Mouse (Mus musculus) intestine, embryonic 14.5 days (tissue): ENCODE data around the gene Mxra7. TPM values are rescaled to one million over a fixed set of nuclear protein-coding genes. Genes with fewer than 3 reads are reported as not detected.

ENCODE experiments used
- ATAC-seq: fragments of 200-750 bp; cut with Nextera tagmentation; replicated peaks from 2 replicates; pipeline ENCODE4 v1.8.0; 2017; ENCODE audit warnings: low read depth, moderate number of reproducible peaks, moderate TSS enrichment, moderate library complexity; ENCODE audit not compliant: low FRiP score, low TSS enrichment
- DNase-seq: peaks from one replicate; pipeline ENCODE4 v3.0.0-alpha.2; 2018; ENCODE audit warnings: low spot score
- H3K27ac ChIP-seq: fragments of 300-500 bp; sonication (generic); 2 replicates; pipeline ENCODE4 v1.5.1; 2014; ENCODE audit warnings: low read depth, mild to moderate bottlenecking, control low read depth
- H3K27me3 ChIP-seq: fragments of 300-500 bp; sonication (generic); replicated peaks from 2 replicates; pipeline ENCODE4 v1.6.1; 2014; ENCODE audit warnings: low read length, control low read depth; ENCODE audit not compliant: control insufficient read depth, insufficient read depth
- H3K36me3 ChIP-seq: fragments of 300-500 bp; sonication (generic); 2 replicates; pipeline ENCODE4 v1.6.1; 2014; ENCODE audit warnings: low read length, control low read depth; ENCODE audit not compliant: control insufficient read depth, insufficient read depth
- H3K4me1 ChIP-seq: fragments of 300-500 bp; sonication (generic); replicated peaks from 2 replicates; pipeline ENCODE4 v1.6.1; 2014; ENCODE audit warnings: low read length, control low read depth, mixed read lengths; ENCODE audit not compliant: control insufficient read depth, insufficient read depth
- H3K4me2 ChIP-seq: fragments of 300-500 bp; sonication (generic); 2 replicates; pipeline ENCODE4 v1.6.1; 2014; ENCODE audit warnings: low read length
- H3K4me3 ChIP-seq: fragments of 300-500 bp; sonication (generic); 2 replicates; pipeline ENCODE4 v1.5.1; 2014; ENCODE audit warnings: low read depth, low read length, control low read depth, mixed read lengths
- H3K9ac ChIP-seq: fragments of 300-500 bp; sonication (generic); 2 replicates; pipeline ENCODE4 v1.6.1; 2014; ENCODE audit warnings: mild to moderate bottlenecking, low read length
- H3K9me3 ChIP-seq: fragments of 300-500 bp; sonication (generic); 2 replicates; pipeline ENCODE4 v1.6.1; 2016; ENCODE audit warnings: low read length, control low read depth; ENCODE audit not compliant: control insufficient read depth
- WGBS: fragments of 180-500 bp; shearing (Covaris S2); extraction: QIAGEN DNeasy Blood & Tissue Kit; methylation state at CpG from one replicate; pipeline ENCODE4 v1.1.7; 2014; 5-methylcytosine and 5-hydroxymethylcytosine counted together
- polyA plus RNA-seq: library from polyadenylated mRNA; unstranded; fragments of >200 nt; fragmentation: Nextera tagmentation; extraction: Ambion mirVana; gene quantifications from 2 replicates; pipeline ENCODE4 v1.2.1, GENCODE M21; 2014

Gene Mxra7
- polyA plus RNA-seq, 1 experiment from 2014 or later, result 22.6 TPM

DNA sequence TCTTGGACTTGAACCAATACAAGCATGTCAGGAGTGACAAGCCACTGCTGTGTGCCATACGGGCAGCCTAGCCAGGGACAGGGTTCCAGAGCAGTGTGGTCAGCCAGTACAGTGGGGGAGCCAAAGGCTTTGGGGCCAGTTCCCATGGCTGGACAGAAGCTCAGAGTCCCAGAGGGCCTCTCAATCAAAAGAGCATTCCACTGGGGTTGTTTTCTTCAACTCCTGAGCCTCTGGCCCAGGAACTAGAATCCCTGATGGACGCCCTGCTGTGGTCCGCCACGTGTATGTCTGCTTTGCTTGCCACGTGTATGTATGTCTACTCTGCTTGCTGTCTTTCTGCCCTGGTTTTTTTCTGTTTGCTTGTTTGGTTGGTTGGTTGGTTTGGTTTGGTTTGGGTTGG is 26.7 kb downstream of the Mxra7 start:
- DNase-seq (no peak), ATAC-seq (no peak)
- Histone ChIP-seq H3K4me1 (no peaks in the 10 kb centered on the region), H3K36me3 (no peaks in the 10 kb centered on the region), H3K9ac (no peak overlapping the region), H3K27ac (no peak overlapping the region), H3K4me2 (no peak overlapping the region), H3K4me3 (no peak overlapping the region), H3K27me3 (no peaks in the 10 kb centered on the region), H3K9me3 (no peaks in the 10 kb centered on the region)
- WGBS, result 65% methylated on average over 5 of the region's 5 CpGs

DNA sequence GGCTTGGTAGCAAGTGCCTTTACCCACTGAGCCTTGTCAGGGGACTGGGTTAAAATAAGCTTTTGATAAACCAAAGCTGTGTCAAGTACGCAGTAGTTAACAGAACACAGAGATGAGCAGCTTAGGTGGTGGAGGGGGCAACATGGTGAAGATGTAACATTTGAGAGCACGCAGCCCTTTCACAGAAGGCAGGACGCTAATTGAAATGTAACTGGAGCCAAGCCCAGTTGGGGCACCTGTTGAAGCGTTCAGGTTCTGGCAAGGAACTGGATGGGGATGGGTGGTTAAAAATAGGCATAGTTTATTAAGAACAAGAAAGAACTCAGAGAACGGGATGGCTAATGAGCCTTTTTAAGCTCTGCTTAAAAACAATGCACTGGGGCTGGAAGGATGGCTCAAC is 28.5 kb downstream of the Mxra7 start:
- no peaks in the 10 kb centered on the region for H3K4me1 ChIP-seq
- ATAC-seq (no peak), DNase-seq (no peak)
- H3K9me3 ChIP-seq, result no peaks in the 10 kb centered on the region
- no peaks in the 10 kb centered on the region for H3K27me3 ChIP-seq
- no peak overlapping the region for H3K4me3 ChIP-seq
- no peak overlapping the region for H3K4me2 ChIP-seq
- no peak overlapping the region for H3K27ac ChIP-seq
- no peaks in the 10 kb centered on the region for H3K36me3 ChIP-seq
- no peak overlapping the region for H3K9ac ChIP-seq
- WGBS, result 85% methylated on average over 5 of the region's 5 CpGs

- no peak overlapping the region for H3K9ac ChIP-seq
- WGBS, result 85% methylated on average over 10 of the region's 10 CpGs
- H3K36me3 ChIP-seq, result no peaks in the 10 kb centered on the region
- H3K9me3 ChIP-seq, result no peaks in the 10 kb centered on the region
- DNase-seq (no peak), ATAC-seq (no peak)
- no peaks in the 10 kb centered on the region for H3K27me3 ChIP-seq
- no peak overlapping the region for H3K27ac ChIP-seq
- H3K4me2 ChIP-seq, result no peak overlapping the region
- H3K4me3 ChIP-seq, result no peak overlapping the region
- 0 out of 2 replicates have a peak, but pooled peaks cover 8% of the 10 kb centered on the region for H3K4me1 ChIP-seq
Measured at GRCm38 (mm10) chr11:116784221-116784620, 43.6 kb downstream of the Mxra7 start.

GRCm38 (mm10) chr11:116782737-116783145 is 45.1 kb downstream of the Mxra7 start:
- Histone ChIP-seq H3K4me3 (no peak overlapping the region), H3K27ac (no peak overlapping the region), H3K9ac (no peak overlapping the region), H3K9me3 (no peaks in the 10 kb centered on the region), H3K4me1 (0 out of 2 replicates have a peak, but pooled peaks cover 8% of the 10 kb centered on the region), H3K27me3 (no peaks in the 10 kb centered on the region), H3K4me2 (no peak overlapping the region), H3K36me3 (no peaks in the 10 kb centered on the region)
- WGBS, result 41% methylated on average over 9 of the region's 9 CpGs
- ATAC-seq (no peak), DNase-seq (no peak)

DNA sequence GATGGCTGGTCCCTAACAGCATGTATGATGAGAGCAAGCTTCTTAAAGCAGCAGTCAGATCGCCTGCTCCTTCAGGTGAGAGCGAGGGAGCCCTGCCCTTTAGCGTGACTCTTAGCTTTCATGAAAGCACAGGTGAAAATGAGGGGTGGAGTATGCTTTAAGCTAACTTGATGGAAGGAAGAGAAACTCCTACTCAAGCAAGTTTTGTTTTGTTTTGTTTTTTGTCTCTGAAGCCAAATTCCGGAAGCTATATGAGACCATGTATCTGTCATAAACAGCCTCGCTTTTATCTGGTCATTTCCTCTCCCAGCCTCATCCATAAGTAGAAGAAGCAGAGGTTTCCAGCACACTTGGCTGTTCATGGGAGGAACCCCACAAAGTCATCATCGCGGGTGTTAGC is 52.4 kb downstream of the Mxra7 start, which contains the start of gene St6galnac1:
St6galnac1 (minus strand) TSS at position 101 of the 400 bp plus-strand sequence.
- Histone ChIP-seq H3K4me3 (no peak within 1 kb of the TSS), H3K27me3 (no peaks in the 10 kb centered on the region), H3K4me1 (no peaks in the 10 kb centered on the region), H3K9ac (no peak within 1 kb of the TSS), H3K36me3 (no peaks in the 10 kb centered on the region), H3K9me3 (no peaks in the 10 kb centered on the region), H3K4me2 (no peak within 1 kb of the TSS), H3K27ac (no peak within 1 kb of the TSS)
- ATAC-seq (no peak), DNase-seq (no peak)
- WGBS, result 80% methylated on average over 7 of the region's 7 CpGs

DNA sequence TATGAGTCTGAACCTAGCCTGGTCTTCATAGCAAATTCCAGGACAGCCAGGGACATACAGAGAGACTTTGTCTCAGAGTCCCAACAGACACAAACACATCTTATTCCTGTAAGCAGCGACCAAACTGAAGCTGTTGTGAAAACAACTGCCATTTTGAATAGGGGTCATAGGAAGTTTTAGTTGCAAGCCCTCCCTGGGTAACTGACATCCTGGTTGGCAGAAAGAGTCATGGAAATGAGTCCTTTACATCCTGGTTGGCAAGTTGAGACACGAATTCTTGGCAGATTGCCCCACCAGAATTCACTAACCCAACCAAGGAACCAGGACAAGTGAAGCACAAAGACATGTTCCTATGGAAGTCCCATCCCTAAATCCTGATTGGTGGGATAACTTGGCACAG is 54.6 kb downstream of the Mxra7 start:
- Histone ChIP-seq H3K9ac (no peak overlapping the region), H3K4me3 (no peak overlapping the region), H3K36me3 (no peaks in the 10 kb centered on the region), H3K4me1 (no peaks in the 10 kb centered on the region), H3K4me2 (no peak overlapping the region), H3K27ac (no peak overlapping the region), H3K9me3 (no peaks in the 10 kb centered on the region), H3K27me3 (no peaks in the 10 kb centered on the region)
- DNase-seq (no peak), ATAC-seq (no peak)
- WGBS, result 69% methylated on average over 2 of the region's 2 CpGs

DNA sequence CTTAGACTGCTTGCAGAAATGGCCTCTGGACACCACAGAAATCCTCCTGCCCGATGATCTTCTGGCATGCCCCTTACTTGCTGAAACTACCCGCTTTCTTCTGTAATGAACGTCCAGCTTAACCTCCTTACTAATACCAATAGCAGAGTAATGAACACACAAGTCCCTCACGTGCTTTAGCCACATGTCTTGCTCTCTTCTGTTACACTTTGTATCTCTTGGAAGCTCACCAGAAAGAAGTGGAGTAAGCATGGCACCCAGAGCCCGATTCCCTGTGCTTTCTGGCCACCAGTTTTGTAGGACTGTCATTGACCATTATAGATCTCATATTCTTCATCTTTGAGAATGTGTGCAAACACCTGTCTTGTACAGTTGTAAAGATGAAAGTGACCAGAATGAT is 58.0 kb downstream of the Mxra7 start:
- ATAC-seq (no peak), DNase-seq (no peak)
- Histone ChIP-seq H3K27me3 (no peaks in the 10 kb centered on the region), H3K27ac (no peak overlapping the region), H3K9ac (no peak overlapping the region), H3K9me3 (no peaks in the 10 kb centered on the region), H3K4me1 (no peaks in the 10 kb centered on the region), H3K4me3 (no peak overlapping the region), H3K4me2 (no peak overlapping the region), H3K36me3 (no peaks in the 10 kb centered on the region)
- 84% methylated on average over 5 of the region's 5 CpGs for WGBS

DNA sequence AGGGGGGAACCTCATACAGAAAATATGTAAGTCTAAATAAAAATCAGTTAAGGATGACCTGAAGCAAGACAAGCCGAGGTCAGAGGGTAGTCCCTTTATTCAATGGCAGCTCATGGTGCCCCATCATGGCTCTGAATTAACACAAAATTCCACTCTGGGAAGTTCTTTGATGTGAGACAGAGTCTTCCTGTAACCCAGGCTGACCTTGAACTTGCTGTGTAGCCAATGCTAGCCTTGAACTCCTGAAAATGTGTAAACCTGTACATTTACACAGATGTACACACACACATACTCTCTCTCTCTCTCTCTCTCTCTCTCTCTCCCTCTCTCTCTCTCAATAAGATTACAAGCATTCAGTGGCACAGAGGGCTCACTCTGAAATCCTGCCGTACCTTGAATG is 62.9 kb downstream of the Mxra7 start:
- no peak overlapping the region for H3K4me3 ChIP-seq
- no peak overlapping the region for H3K27ac ChIP-seq
- H3K36me3 ChIP-seq, result no peaks in the 10 kb centered on the region
- DNase-seq, result no peak
- ATAC-seq, result no peak
- no peaks in the 10 kb centered on the region for H3K27me3 ChIP-seq
- H3K4me1 ChIP-seq, result no peaks in the 10 kb centered on the region
- H3K4me2 ChIP-seq, result no peak overlapping the region
- H3K9me3 ChIP-seq, result no peaks in the 10 kb centered on the region
- H3K9ac ChIP-seq, result no peak overlapping the region
- 96% methylated on average over 2 of the region's 2 CpGs for WGBS

DNA sequence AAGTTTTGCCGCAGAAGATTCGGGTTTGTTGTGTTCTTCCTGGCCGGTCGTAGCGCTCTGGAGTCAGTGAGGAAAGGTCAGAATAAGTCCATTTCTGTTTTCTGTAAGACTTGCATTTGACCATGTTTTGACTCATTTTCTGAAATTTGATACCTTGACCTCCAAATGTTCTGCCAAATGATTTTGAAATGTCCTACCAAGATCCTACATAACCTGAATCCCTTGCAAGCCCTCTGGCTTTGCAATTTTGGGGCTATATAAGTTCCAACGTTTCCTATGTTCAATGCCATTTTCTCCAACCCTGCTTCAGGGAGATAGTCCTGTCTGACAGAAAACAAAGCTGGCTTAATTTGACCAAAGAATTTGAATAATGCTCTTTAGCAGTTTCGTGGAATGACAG is 63.5 kb downstream of the Mxra7 start:
- Histone ChIP-seq H3K9ac (no peak overlapping the region), H3K4me2 (no peak overlapping the region), H3K4me1 (no peaks in the 10 kb centered on the region), H3K4me3 (no peak overlapping the region), H3K27ac (no peak overlapping the region), H3K9me3 (no peaks in the 10 kb centered on the region), H3K27me3 (no peaks in the 10 kb centered on the region), H3K36me3 (no peaks in the 10 kb centered on the region)
- no peak for ATAC-seq
- 92% methylated on average over 7 of the region's 7 CpGs for WGBS
- no peak for DNase-seq
